Mouse (Mus musculus): Measurements from ENCODE around the gene Cers6.

Cers6 gene

DNA sequence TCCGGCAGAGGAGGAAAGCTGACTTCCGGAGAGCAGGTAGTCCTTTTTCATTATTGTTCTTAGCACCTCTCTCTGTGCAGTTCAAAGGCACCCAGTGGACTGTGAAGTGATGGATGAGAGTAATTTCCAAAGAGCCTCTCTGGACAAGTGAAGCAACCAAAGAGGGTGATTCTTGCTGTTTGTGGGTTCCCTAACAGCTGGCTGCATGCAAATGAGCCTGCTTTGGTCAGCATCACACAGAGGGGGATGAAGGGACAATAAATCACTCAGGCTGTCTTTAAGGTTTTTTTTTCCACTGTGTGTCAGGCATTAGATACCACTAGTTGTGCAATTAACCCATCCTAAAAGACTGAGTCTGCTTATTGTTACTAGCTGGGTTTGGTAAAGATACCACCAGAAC, 258.5 kb downstream of the Cers6 start:
- DNase-seq (ENCODE audit: low spot score) = no peak

DNA sequence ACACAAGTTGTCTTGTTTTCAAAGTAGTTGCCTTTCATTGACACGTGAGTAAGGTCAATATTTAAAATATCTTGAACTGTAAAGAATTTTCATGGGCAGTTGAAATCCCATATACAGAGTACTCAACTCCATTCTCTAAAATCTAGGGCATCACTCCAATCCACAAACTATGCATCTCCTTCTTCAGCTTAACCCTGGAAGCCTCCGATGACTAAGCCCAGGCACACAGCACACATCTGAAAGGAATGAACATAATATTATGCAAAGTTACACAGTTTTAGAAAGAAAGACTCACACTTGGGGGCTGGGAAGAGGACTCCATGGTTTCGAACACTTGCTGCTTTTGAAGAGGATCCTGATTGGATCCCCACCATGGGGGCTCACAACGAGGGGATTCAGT, 260.4 kb downstream of the Cers6 start:
- DNase-seq (ENCODE audit: low spot score) = no peak

DNA sequence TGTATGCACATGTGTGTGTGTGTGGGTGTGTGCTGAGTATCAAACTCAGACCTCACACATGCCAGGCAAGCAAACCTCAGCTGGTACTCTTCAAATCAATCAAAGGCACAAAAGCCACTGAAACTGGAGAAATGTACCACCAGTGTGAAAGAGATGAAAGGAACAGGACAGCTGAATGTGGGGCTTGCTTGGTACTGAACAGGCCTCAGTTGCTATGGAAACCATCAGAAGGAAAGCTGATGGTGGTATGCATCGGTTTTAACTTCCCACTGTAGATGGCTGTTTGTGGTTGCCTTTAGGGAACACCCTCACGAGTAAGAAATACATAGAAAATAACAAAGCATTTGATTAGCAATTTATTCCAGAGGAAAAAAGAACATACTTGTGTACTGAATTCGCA, 264.2 kb downstream of the Cers6 start:
- DNase-seq (ENCODE audit: low spot score) = no peak

DNA sequence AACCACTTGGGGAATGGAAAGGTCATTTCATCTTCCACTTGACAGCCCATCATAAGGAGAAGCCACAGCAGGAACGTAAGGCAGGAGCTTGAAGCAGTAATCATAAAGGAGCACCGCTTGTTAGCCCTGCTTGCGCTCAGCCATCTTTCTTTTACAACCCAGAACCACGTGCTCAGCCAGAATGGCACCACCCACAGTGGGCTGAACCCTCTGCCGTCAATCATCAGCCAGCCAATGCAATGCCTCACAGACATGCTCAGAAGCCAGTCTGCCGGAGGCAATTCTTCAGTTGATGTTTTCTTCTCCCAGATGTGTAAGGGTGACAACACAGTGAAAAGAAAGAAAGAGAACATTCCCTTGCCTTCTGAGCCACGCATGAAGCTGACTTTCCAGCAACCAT, 267.1 kb downstream of the Cers6 start:
- no peak for DNase-seq (ENCODE audit: low spot score)

DNA sequence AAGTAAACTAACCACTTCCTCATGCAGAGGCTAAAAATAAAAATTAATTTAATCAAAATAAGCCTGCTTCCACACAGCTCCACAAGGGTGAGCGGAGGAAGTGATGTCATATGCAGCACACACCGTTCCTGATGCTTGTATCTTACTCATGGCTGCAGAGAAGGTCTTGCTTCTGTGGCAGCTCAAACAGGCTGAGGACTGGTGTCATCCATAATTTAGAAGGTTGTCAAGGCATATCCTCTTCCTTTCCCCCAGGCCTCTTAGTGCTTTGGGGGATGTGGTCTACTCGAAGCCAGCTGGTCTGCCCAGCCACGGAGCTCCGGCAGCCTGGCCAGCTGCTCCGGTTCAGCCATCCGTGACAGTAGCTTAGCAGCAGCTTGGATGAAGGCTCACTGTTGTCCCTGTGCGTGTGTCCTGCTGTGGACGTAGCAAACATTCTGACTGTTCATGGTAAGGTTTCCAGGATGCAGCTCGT, 267.7 kb downstream of the Cers6 start:
- no peak for DNase-seq (ENCODE audit: low spot score)

DNA sequence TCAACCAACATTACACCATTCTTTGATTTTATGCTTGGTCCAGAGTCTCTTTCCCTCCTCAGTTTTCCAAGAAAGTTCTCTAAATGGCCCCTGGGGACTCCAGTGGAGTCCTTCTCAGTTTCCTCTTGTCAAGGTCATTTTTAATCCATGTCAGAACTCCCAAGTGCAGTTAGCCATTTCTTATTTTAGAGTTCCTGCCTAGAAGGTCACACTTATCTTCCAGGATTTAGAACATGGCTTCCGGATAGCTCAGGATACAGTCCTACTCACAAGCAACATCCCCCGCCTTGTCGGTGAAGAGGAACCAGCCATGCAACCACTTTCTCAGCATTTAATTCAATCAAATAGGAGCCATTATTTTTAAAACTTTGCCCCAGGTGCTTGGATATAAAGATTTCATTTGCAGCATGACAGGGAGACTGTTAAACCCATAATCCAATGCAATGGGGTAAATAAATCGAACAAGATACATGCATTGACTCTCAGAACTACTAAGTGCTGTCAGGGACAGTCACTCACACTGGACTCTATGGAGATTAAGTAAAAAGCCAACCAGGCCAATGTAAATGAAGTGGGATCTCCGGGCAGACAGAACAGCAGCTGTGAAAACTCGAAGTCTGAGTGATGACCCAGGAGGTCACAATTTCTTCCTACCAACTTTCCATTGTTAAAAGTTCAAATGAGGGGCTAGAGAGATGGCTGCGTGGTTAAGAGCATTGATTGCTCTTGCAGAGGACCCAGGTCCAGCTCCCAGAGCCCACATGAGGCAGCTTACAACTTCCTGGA, 268.4 kb downstream of the Cers6 start:
- no peak for DNase-seq (ENCODE audit: low spot score)

DNA sequence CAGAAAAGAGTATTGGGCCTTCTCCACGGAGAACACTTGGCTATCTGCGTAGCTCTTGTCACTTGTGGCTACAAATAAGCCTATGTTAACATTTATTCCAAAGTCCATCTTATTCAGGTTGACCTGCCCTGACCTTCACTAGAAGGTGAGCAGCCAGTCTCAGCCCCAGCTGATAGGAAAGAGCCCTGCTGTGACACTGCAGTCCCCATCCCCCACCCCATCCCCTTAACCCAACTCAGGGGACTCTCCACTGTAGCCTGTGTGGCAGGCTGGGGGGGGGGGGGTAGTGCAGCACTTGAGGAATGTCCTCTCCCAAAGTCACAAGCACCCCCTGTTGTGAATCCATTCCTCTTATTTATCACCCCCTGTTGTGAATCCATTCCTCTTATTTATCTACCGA, 270.8 kb downstream of the Cers6 start:
- DNase-seq (ENCODE audit: low spot score) = no peak

DNA sequence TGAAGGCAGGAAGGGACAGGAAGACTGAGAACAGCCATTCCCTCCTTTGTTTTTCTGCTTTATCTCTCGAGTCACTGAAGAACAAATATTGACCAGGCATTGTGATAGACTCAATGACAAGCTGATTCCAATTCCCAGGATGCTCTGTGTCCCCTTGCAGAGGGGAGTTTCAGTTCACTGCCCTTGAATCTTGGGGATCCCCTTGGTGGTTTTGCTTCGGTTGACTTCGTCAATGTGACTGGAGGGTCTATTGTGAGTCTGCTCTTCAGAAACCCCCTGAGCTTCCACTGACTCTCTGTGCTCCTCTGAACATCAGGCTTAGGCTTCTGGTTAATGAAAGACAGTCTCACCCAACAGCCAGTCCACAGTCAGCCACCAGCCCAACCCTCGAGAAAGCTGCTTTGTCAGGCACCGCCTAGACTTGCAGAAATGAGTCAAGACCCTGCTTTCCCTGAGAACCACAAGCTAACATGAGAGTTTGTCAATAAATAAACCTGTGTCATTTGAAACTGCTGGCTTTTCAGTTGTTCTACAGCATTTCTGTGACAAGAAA, 271.3 kb downstream of the Cers6 start:
- DNase-seq (ENCODE audit: low spot score) = no peak

DNA sequence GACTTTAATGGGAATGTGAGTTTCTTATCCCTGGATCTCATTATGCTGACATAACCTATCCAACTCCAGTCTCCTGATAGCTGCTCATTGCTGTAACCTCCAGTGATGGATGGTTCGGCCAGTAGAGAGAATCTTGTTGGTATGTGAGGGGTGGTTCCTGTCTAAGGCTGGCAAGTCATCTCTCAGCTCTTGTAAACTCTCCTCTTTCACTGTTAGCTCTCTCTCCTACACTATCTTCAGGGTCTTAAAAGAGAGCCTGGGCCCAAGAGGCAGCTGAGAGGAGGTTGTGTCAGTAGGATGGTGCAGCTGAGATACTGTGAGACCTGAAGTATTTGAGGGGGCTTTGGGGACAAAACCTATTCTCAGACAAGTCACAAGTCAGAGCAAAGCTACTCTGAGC, 272.9 kb downstream of the Cers6 start:
- no peak for DNase-seq (ENCODE audit: low spot score)

DNA sequence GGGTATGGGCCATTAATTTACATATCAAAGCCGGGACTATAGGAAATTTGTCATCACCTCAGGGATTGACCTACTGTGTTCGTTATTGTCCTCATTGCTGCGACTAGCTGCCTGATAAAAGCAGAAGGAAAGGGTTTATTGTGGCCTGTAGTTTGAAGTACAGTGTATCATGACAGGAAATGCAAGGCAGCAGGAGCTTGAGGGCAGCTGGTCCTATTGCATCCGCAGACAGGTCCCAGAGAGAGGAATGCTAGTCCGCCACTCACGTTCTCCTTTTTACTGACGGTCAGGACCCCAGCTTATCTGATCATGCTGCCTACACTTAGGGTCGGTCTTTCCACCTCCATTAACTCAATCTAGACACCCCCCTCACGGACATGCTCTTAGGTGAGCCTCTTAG, 273.7 kb downstream of the Cers6 start:
- no peak for DNase-seq (ENCODE audit: low spot score)

DNA sequence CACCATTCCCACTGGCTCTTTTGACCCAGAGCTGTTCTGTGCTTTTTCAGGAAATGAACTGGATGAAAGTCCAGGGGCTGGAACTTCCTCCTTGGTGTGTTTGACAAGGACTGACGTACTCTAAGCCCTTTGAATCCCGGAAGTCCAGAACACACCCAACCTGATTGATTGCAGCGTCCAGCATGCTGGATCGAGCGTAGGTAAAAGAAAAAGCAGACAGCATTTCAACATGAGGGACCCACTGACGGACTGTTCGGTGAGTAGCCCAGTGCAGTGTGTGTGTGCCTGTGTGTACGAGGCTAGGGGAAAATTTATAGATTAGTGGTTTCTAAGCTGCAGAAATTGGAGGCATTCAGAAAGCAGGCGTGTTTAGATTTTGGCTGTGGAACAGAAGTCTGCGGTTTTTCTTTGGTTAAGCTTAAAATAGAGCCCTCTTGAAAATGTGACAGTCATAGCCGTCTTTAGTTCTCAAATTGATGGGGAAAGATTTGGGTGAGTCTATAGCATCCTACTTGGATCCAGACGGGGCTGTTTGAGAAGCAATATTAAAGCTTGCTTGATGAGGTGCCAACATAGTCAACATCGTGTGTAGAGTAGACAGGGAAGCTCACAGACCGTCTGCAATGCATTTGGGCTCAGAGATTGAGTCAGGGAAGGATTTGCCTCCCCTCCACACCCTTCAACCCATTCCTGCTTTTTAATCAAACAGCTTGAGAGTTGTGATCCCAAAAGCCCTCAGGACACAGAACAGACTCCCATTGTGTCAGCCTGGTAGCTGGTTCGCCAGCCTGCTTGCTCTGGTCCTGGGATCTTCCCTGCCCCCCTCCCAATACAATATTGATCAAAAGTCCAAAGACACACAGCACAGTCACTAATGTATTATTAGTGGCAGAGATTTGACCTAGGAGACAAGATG, 274.7 kb downstream of the Cers6 start, which contains the start of gene Nostrin:
TSS of gene Nostrin (plus strand) at position 140 of the 916 bp plus-strand sequence.
- no peak for DNase-seq (ENCODE audit: low spot score)

DNA sequence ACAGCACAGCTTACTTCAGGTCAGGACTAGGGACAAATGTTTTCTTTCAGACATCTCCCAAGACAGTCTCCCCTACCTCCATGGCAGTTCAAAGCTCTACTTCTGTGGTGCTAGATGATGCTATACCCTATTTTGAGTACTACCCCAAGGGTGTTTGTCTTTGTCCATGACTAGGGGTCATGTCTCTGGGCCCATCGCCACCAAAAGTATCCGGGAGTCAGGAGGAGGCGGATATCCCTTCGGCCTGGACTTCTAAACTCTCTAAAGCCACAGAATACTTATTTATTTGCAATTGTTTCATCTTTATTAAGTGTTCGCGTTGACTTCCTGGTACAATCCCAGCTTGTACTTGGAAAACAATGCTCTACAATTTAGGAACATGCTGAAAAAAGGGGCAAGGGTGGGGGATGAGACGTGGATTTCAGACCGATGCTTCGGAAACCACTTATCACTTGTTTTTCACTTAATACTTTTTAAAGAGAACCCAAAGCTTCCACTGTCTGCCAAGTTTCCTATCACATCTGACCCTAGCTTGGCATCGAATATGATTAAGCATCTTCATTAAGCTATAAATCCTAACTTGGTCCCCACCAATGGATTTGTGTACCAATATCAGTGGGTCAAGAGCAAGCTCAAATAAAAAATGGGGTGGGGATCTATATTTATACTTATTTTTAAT, 276.3 kb downstream of the Cers6 start:
- no peak for DNase-seq (ENCODE audit: low spot score)

DNA sequence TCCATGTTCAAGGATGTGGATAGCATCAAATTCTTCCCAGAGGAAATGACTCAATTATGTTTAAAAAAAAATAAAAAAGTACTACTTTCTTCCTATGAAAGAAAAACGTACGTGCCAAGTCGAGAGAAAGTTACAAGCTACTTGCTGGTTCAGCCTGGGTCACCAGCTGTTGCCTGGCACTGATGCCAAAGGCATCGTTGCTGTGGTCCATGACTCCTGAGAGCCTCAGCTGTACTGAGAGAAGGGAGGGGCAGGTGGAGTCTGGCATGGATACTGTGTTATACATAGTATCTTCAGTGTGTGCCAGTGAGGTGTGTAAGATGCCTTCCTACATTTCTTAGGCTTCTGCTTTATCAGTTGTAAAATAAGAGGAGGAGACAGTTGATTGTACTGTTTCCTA, 277.5 kb downstream of the Cers6 start:
- DNase-seq (ENCODE audit: low spot score) = no peak

DNA sequence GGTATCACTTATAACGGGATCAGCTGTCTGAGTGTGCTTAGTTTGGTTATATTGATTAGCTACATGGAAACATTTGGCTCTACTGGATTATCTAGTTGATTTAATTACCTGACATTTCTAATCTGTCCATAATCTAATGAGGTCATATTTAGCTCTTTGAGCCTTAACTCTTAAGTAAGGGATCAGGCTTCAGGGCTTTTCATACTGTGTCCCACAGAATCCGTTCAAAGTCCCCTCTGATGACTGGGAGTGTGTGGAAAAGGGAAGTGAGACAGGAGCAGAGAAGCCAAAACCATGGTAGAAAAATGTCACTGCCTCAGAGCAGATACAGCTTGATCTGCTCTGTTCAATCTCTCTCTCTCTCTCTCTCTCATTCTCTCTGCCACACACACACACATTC, 279.0 kb downstream of the Cers6 start:
- no peak for DNase-seq (ENCODE audit: low spot score)

DNA sequence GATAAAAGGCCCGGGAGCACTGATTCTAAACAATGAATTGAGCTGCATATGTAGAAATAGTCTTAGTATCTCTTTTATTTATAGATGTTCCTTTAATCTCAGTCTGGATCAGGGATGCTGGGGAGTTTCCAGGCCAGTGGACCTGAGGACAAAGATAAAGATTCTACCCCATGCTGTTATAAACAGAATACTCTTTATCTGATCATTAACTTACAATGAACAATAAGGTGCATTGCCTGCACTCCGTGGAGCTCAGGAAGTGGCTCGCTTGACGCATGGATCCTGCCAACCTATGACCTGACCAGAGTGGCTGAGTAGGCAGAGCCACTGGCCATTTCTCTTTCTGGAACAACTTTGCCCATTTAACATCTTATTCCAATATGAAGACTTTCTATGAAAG, 279.6 kb downstream of the Cers6 start:
- DNase-seq (ENCODE audit: low spot score) = no peak

DNA sequence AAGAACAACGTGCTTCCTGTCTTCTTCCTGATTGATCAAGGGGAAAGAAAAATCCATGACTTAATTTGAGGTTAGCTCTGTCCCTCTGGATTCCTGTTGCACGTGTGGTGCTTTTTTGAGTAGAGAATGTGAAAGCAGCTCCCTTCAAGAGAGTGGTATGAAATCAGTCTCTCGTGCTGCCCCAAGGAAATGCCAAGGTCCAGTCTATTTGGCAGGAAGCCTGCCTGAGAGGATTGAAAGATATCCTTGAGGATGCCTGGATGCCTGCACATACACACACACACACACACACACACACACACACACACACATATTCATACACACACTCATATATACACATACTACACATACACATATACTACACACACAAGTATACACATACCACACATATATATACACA, 287.4 kb downstream of the Cers6 start:
- DNase-seq (ENCODE audit: low spot score) = no peak

DNA sequence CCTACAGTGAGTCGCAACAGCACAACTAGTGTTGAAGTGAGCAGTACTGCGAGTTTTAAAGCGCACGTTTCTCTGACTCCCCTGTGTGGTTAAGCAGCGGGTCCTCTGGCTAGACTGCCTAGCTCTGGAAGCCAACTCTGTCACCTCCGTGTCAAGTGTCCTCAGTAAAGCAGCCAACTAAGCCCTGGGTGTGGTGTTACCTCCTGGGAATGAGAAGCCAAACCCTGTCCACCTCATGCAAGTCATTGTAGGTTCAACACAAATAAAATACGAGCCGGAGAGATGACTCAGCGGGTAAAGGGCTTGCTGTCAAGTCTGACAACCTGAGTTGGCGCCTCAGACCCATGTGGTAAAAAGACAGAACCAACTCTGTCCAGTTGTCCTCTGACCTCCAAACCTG, 287.9 kb downstream of the Cers6 start:
- DNase-seq (ENCODE audit: low spot score) = no peak

DNA sequence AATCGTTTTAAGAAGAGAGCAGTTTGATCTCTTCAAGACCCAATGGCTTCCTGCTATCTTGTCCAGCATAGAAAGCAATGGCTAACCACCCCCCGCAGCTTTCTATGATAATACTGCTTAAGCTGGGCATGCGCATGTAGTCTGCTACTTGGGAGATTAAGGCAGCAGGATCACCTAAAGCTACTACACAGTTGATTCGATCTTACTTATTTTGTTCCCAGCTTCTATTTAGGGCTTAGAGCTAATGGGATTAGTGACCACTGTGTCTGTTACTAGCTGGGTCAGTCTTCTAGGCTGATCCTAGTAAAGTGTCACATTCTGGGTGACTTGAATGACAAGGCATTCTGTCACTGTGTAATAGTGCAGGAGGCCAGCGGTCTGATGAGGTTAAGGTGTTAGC, 289.6 kb downstream of the Cers6 start:
- no peak for DNase-seq (ENCODE audit: low spot score)

DNA sequence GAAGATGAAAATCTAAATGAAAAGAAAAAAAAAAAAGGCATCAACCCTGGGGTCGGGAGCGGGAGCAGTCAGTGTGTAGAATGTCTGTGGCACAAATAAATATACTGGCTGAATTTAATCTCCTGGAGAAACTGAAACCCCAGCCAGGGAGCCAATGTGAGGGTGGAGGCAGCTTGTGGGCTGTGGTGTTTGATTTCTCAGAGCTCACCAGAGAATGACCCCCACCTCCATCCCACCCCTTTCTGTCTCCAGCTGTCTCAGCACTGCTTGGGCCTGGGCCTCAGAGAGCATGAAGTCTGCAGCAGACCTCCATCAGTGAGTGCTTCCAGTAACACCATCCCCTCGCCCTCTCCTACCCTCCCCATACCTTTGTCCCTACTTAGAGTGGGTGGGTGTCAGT, 294.6 kb downstream of the Cers6 start:
- no peak for DNase-seq (ENCODE audit: low spot score)

DNA sequence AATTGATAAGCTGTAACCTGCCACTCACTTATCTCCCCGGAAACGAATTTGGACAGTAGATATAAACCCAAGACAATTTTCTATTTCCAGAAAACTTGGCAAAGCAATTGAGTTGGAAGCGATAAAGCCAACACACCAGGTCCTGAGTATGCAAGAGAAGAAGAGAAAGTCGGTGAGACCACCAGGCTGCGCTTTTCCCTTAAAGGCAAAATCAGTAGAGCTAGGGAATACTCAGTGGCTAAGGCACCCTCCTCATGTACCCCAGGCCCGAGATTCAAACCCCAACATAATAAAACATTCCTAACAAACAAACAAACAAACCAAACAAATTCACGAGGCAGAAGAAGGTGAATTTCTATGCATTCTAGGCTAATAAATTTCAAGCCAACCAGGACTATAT, 295.0 kb downstream of the Cers6 start:
- no peak for DNase-seq (ENCODE audit: low spot score)

DNA sequence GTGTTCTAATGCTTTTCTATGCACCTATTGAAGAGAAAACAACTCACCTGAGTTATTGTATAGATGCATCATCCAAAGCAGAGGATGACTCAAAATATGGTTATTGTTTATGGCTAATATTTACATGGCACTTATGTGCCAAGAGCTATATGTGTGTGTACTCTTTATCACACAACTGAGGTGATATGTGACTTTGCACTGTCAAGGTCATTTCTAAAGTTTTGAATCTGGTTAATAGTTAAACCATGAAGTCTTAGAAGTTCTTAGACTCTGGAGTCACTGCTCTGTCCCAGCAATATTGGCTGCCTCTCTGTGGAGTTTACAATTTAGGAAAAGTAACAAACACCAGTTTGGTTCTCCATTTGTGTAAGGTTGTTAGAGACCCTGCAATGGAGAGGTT, 297.7 kb downstream of the Cers6 start:
- no peak for DNase-seq (ENCODE audit: low spot score)
